Mouse (Mus musculus) B cell, adult 62 days (primary cell): ENCODE data around the gene Gpr161. TPM values are rescaled to one million over a fixed set of nuclear protein-coding genes. Genes with fewer than 3 reads are reported as not detected.

ENCODE experiments used
- total RNA-seq: library from RNA; stranded (reverse); gene quantifications from 4 replicates; pipeline ENCODE4 v1.2.4, GENCODE M21; 2023

The Gpr161 gene
- not detected in 4 replicates for total RNA-seq

GRCm38 (mm10) chr1:165295489-165295888, at the start of gene Gpr161:
Gene Gpr161 (plus strand): TSS chr1:165295789.

Other genes starting within 250 kb of the Gpr161 start
- 0.20 to 1.6 TPM (median 0.72 TPM) in 4 replicates for gene Tbx19, start 135.0 kb upstream of the Gpr161 start, total RNA-seq
- 29.2 to 31.1 TPM (median 29.8 TPM) in 4 replicates for gene Sft2d2, start 101.4 kb upstream of the Gpr161 start, total RNA-seq
- 36.3 to 46.7 TPM (median 41.9 TPM) in 4 replicates for gene Tiprl, start 58.8 kb upstream of the Gpr161 start, total RNA-seq
- 24.3 to 33.2 TPM (median 28.8 TPM) in 4 replicates for gene Dcaf6, start 164.7 kb downstream of the Gpr161 start, total RNA-seq
- gene Mpc2, start 164.8 kb downstream of the Gpr161 start, total RNA-seq = 26.9 to 35.5 TPM (median 33.0 TPM) in 4 replicates
- gene Adcy10, start 189.4 kb downstream of the Gpr161 start, total RNA-seq = 0.86 to 1.7 TPM (median 1.1 TPM) in 3 of 4 replicates, not detected in the other